Mouse (Mus musculus): ENCODE results near the gene Tbata. TPM values are rescaled to one million over a fixed set of nuclear protein-coding genes. Genes with fewer than 3 reads are reported as not detected.

Gene Tbata
- total RNA-seq (2021): 1 to 10 TPM in 1 of 2 experiments, under 1 TPM in 1; 0.57 to 1.0 TPM

DNA sequence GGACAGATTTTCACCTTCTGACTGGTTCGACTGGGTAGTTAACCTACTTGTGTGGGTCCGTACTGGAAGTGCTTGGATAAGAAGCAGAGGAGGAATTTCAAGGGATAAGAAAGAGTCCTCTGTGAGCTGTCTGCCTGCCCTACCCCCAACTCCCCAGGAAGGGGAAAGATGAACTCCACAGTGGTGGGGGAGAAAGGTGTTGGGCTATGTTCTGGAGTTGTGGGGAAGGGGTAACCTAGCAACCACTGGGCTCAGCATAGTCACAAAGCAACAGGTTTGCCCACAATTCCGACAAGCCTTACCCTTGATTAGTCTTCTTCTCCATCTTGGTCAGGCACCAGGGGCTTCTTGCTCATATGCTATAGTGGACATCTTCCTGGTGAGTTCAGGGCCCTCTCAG, at the start of gene Tbata:
Gene Tbata, plus strand, starts transcription at position 301 of the 400 bp plus-strand sequence.
- intact Hi-C loops (cut with DNase I): no loop called here

GRCm38 (mm10) chr10:61123276-61123913, 48.4 kb upstream of the Tbata start:
- intact Hi-C loops (cut with DNase I): no loop called here
- DNase-seq (ENCODE audit: low spot score in 2 of 2): no peak

More for the DNA sequence above, at the start of gene Tbata:
- DNase-seq (ENCODE audit: low spot score in 2 of 2): no peak

GRCm38 (mm10) chr10:61124462-61124861, 47.3 kb upstream of the Tbata start:
- no peak for DNase-seq (ENCODE audit: low spot score in 2 of 2)
- intact Hi-C loops (cut with DNase I): no loop called here

GRCm38 (mm10) chr10:61128701-61129365, 42.9 kb upstream of the Tbata start:
- no peak for DNase-seq (ENCODE audit: low spot score in 2 of 2)
- intact Hi-C loops (cut with DNase I): no loop called here

DNA sequence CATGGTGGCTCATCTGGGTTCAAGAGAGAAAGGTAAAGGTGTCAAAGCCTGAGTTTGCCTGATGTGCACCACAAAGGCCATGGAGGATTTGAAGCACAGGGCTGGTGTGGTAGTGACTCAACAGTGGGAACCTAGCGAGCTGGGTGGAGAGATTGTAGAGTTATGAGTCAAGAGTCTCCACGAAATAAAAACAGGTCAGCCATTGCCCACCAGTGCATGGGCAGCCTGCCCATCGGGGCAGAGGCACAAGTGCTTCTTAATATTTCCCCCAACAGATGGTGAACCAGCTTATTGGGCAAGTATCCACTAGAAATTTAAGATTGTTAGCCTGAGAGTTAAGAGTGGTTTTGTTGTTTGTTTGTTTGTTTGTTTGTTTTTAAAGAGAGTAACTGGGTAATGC, 40.8 kb upstream of the Tbata start:
- intact Hi-C loops (cut with DNase I): no loop called here
- DNase-seq (ENCODE audit: low spot score in 2 of 2): no peak

GRCm38 (mm10) chr10:61134041-61134440, 37.7 kb upstream of the Tbata start:
- no peak for DNase-seq (ENCODE audit: low spot score in 2 of 2)
- intact Hi-C loops (cut with DNase I): no loop called here

DNA sequence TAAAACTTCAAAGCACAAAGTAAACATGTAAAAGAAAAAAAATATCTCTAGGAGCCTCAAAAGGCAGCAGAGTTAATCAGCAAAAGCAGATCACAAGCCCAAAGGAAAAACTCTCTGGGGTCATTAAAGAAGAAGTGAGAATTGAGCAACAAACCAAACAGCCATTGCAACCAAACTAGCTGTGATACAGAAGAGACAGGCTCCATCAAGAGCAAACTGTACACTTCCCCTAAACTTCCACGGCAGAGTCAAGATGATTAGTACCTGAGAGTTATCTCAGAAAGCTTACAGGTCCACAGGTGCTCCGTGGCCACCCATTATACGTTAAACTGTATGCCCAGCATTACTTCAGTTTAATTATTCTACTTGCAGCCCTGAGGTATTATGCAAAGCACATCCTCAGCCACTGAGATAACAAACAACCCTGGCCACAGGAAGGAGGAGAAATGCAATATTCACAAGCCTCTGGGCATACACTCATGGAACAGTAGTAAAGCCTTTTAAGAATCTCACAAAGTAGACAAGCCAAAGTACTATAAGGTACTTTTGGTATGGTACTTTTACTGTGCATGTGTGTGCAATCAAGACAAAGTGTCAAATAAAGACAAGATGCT, 36.4 kb upstream of the Tbata start:
- intact Hi-C loops (cut with DNase I): no loop called here

DNA sequence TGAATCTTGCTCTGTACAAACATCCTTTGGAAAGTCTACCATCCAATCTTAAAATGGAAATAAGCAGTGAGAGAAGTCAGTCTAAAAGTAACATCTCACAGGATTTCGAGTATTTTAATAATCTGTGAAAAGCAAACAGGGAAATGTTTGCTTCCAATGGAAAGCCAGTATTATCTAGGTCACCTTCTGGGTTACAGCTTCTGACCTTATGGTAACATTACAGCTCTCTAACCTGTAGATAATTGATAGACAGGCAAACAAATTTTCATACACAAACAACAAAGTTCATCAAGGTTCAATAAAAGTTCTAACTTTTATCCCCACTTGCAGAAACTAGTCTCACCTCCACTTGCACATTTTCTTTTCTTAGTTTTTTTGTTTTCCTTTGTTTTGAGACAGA, 34.2 kb upstream of the Tbata start:
- intact Hi-C loops (cut with DNase I): no loop called here
- no peak for DNase-seq (ENCODE audit: low spot score in 2 of 2)

More for the DNA sequence above, 36.4 kb upstream of the Tbata start:
- DNase-seq (ENCODE audit: low spot score in 2 of 2): no peak

GRCm38 (mm10) chr10:61143343-61143742, 28.4 kb upstream of the Tbata start:
- no peak for DNase-seq (ENCODE audit: low spot score in 2 of 2)
- intact Hi-C loops (cut with DNase I): no loop called here

DNA sequence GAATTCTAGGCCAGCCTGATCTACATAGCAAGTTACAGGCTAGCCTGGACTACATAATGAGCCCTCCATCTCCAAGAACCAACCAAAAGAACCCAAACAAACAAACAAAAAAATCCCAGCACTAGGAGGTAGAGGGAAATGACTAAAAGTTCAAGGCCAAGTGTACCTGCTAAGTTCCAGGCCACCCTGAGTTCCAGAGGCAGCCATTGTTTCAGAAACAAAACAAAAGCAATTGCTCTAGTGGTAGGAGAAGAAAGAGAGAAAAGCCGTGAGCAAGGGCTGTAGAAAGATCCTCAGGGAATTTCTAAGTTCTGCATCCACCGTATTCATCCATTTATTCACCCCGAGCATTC, 26.0 kb upstream of the Tbata start:
- intact Hi-C loops (cut with DNase I): no loop called here
- no peak for DNase-seq (ENCODE audit: low spot score in 2 of 2)

GRCm38 (mm10) chr10:61146119-61146806, 25.5 kb upstream of the Tbata start:
- intact Hi-C loops (cut with DNase I): no loop called here
- peak; percentile 38 to 44 for DNase-seq (ENCODE audit: low spot score in 2 of 2)

DNA sequence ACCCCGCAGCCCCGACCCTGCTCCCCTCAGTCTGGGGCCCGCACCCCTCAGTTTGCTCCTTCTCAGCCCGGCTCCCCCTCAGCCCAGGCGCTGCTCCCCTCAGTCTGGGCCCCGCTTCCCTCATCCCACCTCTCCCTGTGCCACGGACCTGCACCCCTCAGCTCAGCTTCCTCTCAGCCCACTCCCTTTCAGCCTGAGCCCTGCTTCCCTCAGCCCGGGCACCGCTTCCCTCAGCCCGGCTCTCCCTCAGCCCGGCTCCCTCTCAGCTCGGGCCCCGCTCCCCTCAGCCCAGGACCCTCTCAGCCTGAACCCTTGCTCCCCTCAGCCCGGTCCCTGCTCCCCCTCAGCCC, 25.0 kb upstream of the Tbata start:
- intact Hi-C loops (cut with DNase I): no loop called here
- DNase-seq (ENCODE audit: low spot score in 2 of 2): peak in 1 of 2 experiments; percentile 28

GRCm38 (mm10) chr10:61147157-61148040, 24.4 kb upstream of the Tbata start, which contains the start of gene Sgpl1:
Sgpl1 (minus strand) TSS chr10:61147703.
- intact Hi-C loops (cut with DNase I): no loop called here
- DNase-seq (ENCODE audit: low spot score in 2 of 2): peak; percentile 88 to 90

- DNase-seq (ENCODE audit: low spot score in 2 of 2): no peak
- intact Hi-C loops (cut with DNase I): no loop called here
Measured at GRCm38 (mm10) chr10:61149476-61149875, 22.3 kb upstream of the Tbata start.

DNA sequence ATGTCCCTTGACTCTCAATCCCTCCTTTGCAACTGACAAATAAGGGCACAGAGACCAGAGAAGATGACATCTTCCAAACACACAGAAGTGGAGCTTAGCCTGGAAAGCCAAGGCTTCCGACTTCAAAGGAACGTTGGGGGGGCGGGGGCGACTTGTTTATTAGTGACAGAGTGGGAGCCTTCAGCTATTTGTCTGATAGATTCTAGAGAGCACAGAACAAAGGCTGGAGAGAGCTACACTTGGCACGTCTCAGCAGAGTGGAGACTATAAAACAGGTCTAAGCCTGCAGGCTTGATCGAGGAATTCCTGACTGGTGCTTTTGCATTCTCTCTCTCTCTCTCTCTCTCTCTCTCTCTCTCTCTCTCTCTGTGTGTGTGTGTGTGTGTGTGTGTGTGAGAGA, 21.1 kb upstream of the Tbata start:
- DNase-seq (ENCODE audit: low spot score in 2 of 2): no peak
- intact Hi-C loops (cut with DNase I): no loop called here

DNA sequence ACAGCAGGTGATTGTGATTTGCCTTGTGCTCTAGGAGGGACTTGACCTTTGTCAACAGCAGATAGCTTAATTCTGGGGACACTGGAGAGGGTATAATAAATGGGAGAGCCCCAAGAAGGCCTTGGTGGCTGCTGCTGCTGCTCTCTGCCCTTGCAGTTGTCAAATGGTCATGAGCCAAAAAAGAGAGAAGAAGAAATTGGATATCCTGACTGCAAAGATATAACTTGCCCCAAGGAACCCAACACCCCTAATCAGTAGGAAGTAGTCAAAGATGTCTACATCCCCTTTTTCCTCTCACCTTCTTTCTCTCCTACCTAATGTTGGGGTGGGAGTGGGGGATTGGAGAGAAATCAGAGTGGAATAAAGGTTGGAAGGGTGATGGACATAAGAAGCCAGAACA, 19.6 kb upstream of the Tbata start:
- intact Hi-C loops (cut with DNase I): no loop called here
- no peak for DNase-seq (ENCODE audit: low spot score in 2 of 2)

- intact Hi-C loops (cut with DNase I): no loop called here
- DNase-seq (ENCODE audit: low spot score in 2 of 2): no peak
Measured at GRCm38 (mm10) chr10:61155611-61156010, 16.1 kb upstream of the Tbata start.

DNA sequence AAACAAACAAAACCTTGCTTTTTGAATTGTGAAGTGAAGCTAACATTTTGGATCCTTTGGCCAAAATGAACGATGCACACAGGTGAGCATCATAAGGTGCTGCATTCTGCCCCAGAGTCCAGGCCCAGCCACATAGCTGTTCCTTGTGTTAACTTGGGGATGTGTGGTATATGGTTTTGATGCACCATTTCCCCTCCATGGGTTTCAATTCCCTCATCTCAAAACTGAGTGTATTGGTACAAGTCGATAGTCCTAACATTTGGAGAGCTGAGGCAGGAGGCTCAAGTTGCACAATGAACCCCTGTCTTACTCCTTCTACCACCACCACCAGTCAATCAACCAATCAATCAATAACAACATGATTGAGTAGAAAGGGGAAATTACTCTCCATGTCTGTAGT, 15.3 kb upstream of the Tbata start:
- intact Hi-C loops (cut with DNase I): no loop called here
- no peak for DNase-seq (ENCODE audit: low spot score in 2 of 2)

DNA sequence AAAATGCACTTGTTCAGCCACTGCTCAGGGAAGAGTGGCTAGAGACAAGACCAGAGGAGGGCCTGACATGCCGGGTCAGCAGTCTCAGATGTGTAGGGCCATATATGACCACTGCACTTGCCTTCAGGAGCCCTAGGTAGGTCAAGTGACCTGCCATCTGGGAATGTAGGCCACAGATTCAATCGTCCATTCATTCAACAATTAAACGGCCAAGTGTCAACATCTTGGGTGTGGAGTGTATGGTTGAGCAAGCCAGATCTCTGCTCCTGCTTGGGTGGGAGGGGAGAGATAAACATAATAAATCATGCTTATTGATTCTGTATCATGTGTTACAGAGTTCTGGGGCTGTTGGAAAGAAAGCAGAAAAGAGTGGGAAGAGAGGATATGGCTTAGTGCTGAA, 13.2 kb upstream of the Tbata start:
- intact Hi-C loops (cut with DNase I): no loop called here
- no peak for DNase-seq (ENCODE audit: low spot score in 2 of 2)

GRCm38 (mm10) chr10:61160089-61160488, 11.7 kb upstream of the Tbata start:
- no peak for DNase-seq (ENCODE audit: low spot score in 2 of 2)
- intact Hi-C loops (cut with DNase I): no loop called here
